Mouse (Mus musculus): ENCODE results near the gene Tcam1. TPM values are rescaled to one million over a fixed set of nuclear protein-coding genes. Genes with fewer than 3 reads are reported as not detected.

Gene Tcam1
- polyA plus RNA-seq, 1 experiment from 2014 or later, result 0.49 TPM

- Histone ChIP-seq H3K9me3 (replicated peaks; ENCODE audit: low read length) (no peaks in the 10 kb centered on the region), H3K9ac (ENCODE audit: low read depth, low read length) (no peak overlapping the region), H3K36me3 (ENCODE audit: insufficient read depth, low read length) (no peaks in the 10 kb centered on the region), H3K4me1 (replicated peaks; ENCODE audit: insufficient read depth, low read length) (peaks cover 13% of the 10 kb centered on the region), H3K4me2 (ENCODE audit: low read length) (no peak overlapping the region), H3K27ac (no peak overlapping the region), H3K4me3 (replicated peaks; ENCODE audit: low read depth, low read length) (no peak overlapping the region), H3K27me3 (ENCODE audit: insufficient read depth, low read length) (no peaks in the 10 kb centered on the region)
- ATAC-seq (replicated peaks; ENCODE audit: low FRiP score, low read depth) (no peak), DNase-seq (ENCODE audit: low spot score) (no peak)
- WGBS, result 53% methylated on average over 21 of the region's 21 CpGs
- no peak for TF ChIP-seq CTCF (IDR thresholded peaks at IDR 0.05; ENCODE audit: low read depth)
Measured at GRCm38 (mm10) chr11:106318406-106319366, 42.2 kb downstream of the Tcam1 start.

GRCm38 (mm10) chr11:106324858-106325257 lies 48.4 kb downstream of the Tcam1 start:
- Histone ChIP-seq H3K4me3 (replicated peaks; ENCODE audit: low read depth, low read length) (no peak overlapping the region), H3K27ac (peak overlapping the region; percentile 58), H3K27me3 (ENCODE audit: insufficient read depth, low read length) (no peaks in the 10 kb centered on the region), H3K4me1 (replicated peaks; ENCODE audit: insufficient read depth, low read length) (peaks cover 16% of the 10 kb centered on the region), H3K36me3 (ENCODE audit: insufficient read depth, low read length) (no peaks in the 10 kb centered on the region), H3K9me3 (replicated peaks; ENCODE audit: low read length) (no peaks in the 10 kb centered on the region), H3K4me2 (ENCODE audit: low read length) (no peak overlapping the region), H3K9ac (ENCODE audit: low read depth, low read length) (no peak overlapping the region; the same call in 1 of the 2 replicates)
- no peak for TF ChIP-seq CTCF (IDR thresholded peaks at IDR 0.05; ENCODE audit: low read depth)
- WGBS, result 37% methylated on average over 5 of the region's 5 CpGs
- ATAC-seq (replicated peaks; ENCODE audit: low FRiP score, low read depth) (peak; percentile 55), DNase-seq (ENCODE audit: low spot score) (peak; percentile 89)

GRCm38 (mm10) chr11:106325566-106326206 lies 49.2 kb downstream of the Tcam1 start:
- TF ChIP-seq CTCF (IDR thresholded peaks at IDR 0.05; ENCODE audit: low read depth), result peak; percentile 85
- DNase-seq (ENCODE audit: low spot score) (peak; percentile 72), ATAC-seq (replicated peaks; ENCODE audit: low FRiP score, low read depth) (peak; percentile 3; the same call in 1 of the 2 replicates)
- Histone ChIP-seq H3K36me3 (ENCODE audit: insufficient read depth, low read length) (no peaks in the 10 kb centered on the region), H3K9me3 (replicated peaks; ENCODE audit: low read length) (no peaks in the 10 kb centered on the region), H3K27me3 (ENCODE audit: insufficient read depth, low read length) (no peaks in the 10 kb centered on the region), H3K27ac (peak overlapping the region; percentile 58), H3K9ac (ENCODE audit: low read depth, low read length) (no peak overlapping the region; the same call in 1 of the 2 replicates), H3K4me2 (ENCODE audit: low read length) (no peak overlapping the region), H3K4me3 (replicated peaks; ENCODE audit: low read depth, low read length) (no peak overlapping the region), H3K4me1 (replicated peaks; ENCODE audit: insufficient read depth, low read length) (peaks cover 16% of the 10 kb centered on the region)
- WGBS, result 56% methylated on average over 8 of the region's 8 CpGs

GRCm38 (mm10) chr11:106326475-106326874 lies 50.0 kb downstream of the Tcam1 start:
- no peak overlapping the region for H3K9ac ChIP-seq (ENCODE audit: low read depth, low read length)
- H3K4me2 ChIP-seq (ENCODE audit: low read length), result no peak overlapping the region
- H3K27me3 ChIP-seq (ENCODE audit: insufficient read depth, low read length), result no peaks in the 10 kb centered on the region
- 86% methylated on average over 8 of the region's 8 CpGs for WGBS
- H3K4me1 ChIP-seq (replicated peaks; ENCODE audit: insufficient read depth, low read length), result peaks cover 16% of the 10 kb centered on the region
- no peak overlapping the region for H3K4me3 ChIP-seq (replicated peaks; ENCODE audit: low read depth, low read length)
- no peak for TF ChIP-seq CTCF (IDR thresholded peaks at IDR 0.05; ENCODE audit: low read depth)
- H3K36me3 ChIP-seq (ENCODE audit: insufficient read depth, low read length), result no peaks in the 10 kb centered on the region
- DNase-seq (ENCODE audit: low spot score) (no peak), ATAC-seq (replicated peaks; ENCODE audit: low FRiP score, low read depth) (no peak)
- no peaks in the 10 kb centered on the region for H3K9me3 ChIP-seq (replicated peaks; ENCODE audit: low read length)
- H3K27ac ChIP-seq, result no peak overlapping the region

- H3K4me1 ChIP-seq (replicated peaks; ENCODE audit: insufficient read depth, low read length), result peaks cover 20% of the 10 kb centered on the region
- H3K9ac ChIP-seq (ENCODE audit: low read depth, low read length), result no peak overlapping the region
- H3K27me3 ChIP-seq (ENCODE audit: insufficient read depth, low read length), result no peaks in the 10 kb centered on the region
- DNase-seq (ENCODE audit: low spot score), result no peak
- no peak overlapping the region for H3K4me3 ChIP-seq (replicated peaks; ENCODE audit: low read depth, low read length)
- 40% methylated on average over 5 of the region's 5 CpGs for WGBS
- ATAC-seq (replicated peaks; ENCODE audit: low FRiP score, low read depth), result no peak
- TF ChIP-seq CTCF (IDR thresholded peaks at IDR 0.05; ENCODE audit: low read depth), result no peak
- no peak overlapping the region for H3K27ac ChIP-seq
- H3K9me3 ChIP-seq (replicated peaks; ENCODE audit: low read length), result no peaks in the 10 kb centered on the region
- no peaks in the 10 kb centered on the region for H3K36me3 ChIP-seq (ENCODE audit: insufficient read depth, low read length)
- no peak overlapping the region for H3K4me2 ChIP-seq (ENCODE audit: low read length)
Measured at GRCm38 (mm10) chr11:106328521-106328920, 52.0 kb downstream of the Tcam1 start.

- Histone ChIP-seq H3K36me3 (ENCODE audit: insufficient read depth, low read length) (no peaks in the 10 kb centered on the region), H3K27me3 (ENCODE audit: insufficient read depth, low read length) (no peaks in the 10 kb centered on the region), H3K4me1 (replicated peaks; ENCODE audit: insufficient read depth, low read length) (peaks cover 19% of the 10 kb centered on the region), H3K27ac (no peak overlapping the region), H3K9me3 (replicated peaks; ENCODE audit: low read length) (no peaks in the 10 kb centered on the region), H3K4me2 (ENCODE audit: low read length) (no peak overlapping the region), H3K9ac (ENCODE audit: low read depth, low read length) (no peak overlapping the region), H3K4me3 (replicated peaks; ENCODE audit: low read depth, low read length) (no peak overlapping the region)
- 46% methylated on average over 6 of the region's 6 CpGs for whole genome bisulfite sequencing
- ATAC-seq (replicated peaks; ENCODE audit: low FRiP score, low read depth) (no peak), DNase-seq (ENCODE audit: low spot score) (no peak)
- TF ChIP-seq CTCF (IDR thresholded peaks at IDR 0.05; ENCODE audit: low read depth), result no peak
Measured at GRCm38 (mm10) chr11:106329128-106329527, 52.7 kb downstream of the Tcam1 start.

Data from kidney, postnatal 0 days (tissue).